Mouse (Mus musculus): Measurements from ENCODE around the gene Unc119. TPM values are rescaled to one million over a fixed set of nuclear protein-coding genes. Genes with fewer than 3 reads are reported as not detected.

Unc119 gene
- 39.9 and 46.1 TPM in 2 replicates for polyA plus RNA-seq (2014; fragmentation: Nextera tagmentation; extraction: Ambion mirVana)

- peaks cover 21% of the 10 kb centered on the region for H3K4me1 ChIP-seq (ENCODE audit: control insufficient read depth, insufficient read depth, low read length)
- DNase-seq (ENCODE audit: low spot score) (peak; percentile 91), ATAC-seq (ENCODE audit: low read depth) (peak; percentile 87)
- 1% methylated on average over 29 of the region's 66 CpGs for WGBS
- peaks cover 30% of the 10 kb centered on the region for H3K36me3 ChIP-seq (ENCODE audit: control insufficient read depth, insufficient read depth, low read length)
- peak within 1 kb of the TSS; percentile 84 for H3K4me3 ChIP-seq (ENCODE audit: low read depth, low read length)
- no peaks in the 10 kb centered on the region for H3K9me3 ChIP-seq (ENCODE audit: control insufficient read depth, low read length)
- peak within 1 kb of the TSS; percentile 82 for H3K27ac ChIP-seq (replicated peaks; ENCODE audit: low read depth, low read length)
- peak within 1 kb of the TSS; percentile 66 for H3K4me2 ChIP-seq (ENCODE audit: low read depth, low read length)
- no peaks in the 10 kb centered on the region for H3K27me3 ChIP-seq (replicated peaks; ENCODE audit: control insufficient read depth, insufficient read depth, low read length)
- H3K9ac ChIP-seq (ENCODE audit: low read depth, low read length) = peak within 1 kb of the TSS; percentile 86
Observed at GRCm38 (mm10) chr11:78343381-78344327, at the start of gene Unc119. TSS of gene Unc119 (plus strand) at chr11:78343482.

- no peak for ATAC-seq (ENCODE audit: low read depth)
- Histone ChIP-seq H3K4me2 (ENCODE audit: low read depth, low read length) (no peak overlapping the region), H3K4me3 (ENCODE audit: low read depth, low read length) (no peak overlapping the region), H3K27me3 (replicated peaks; ENCODE audit: control insufficient read depth, insufficient read depth, low read length) (no peaks in the 10 kb centered on the region), H3K27ac (replicated peaks; ENCODE audit: low read depth, low read length) (no peak overlapping the region), H3K36me3 (ENCODE audit: control insufficient read depth, insufficient read depth, low read length) (peaks cover 26% of the 10 kb centered on the region; the same call in 1 of the 2 replicates), H3K4me1 (ENCODE audit: control insufficient read depth, insufficient read depth, low read length) (no peaks in the 10 kb centered on the region), H3K9ac (ENCODE audit: low read depth, low read length) (no peak overlapping the region), H3K9me3 (ENCODE audit: control insufficient read depth, low read length) (no peaks in the 10 kb centered on the region)
- 95% methylated on average over 6 of the region's 6 CpGs for WGBS
- DNase-seq (ENCODE audit: low spot score) = no peak
Observed at GRCm38 (mm10) chr11:78294585-78294984, 48.7 kb upstream of the Unc119 start.

- peak overlapping the region; percentile 71 for H3K27ac ChIP-seq (replicated peaks; ENCODE audit: low read depth, low read length)
Observed at GRCm38 (mm10) chr11:78300917-78301316, 42.4 kb upstream of the Unc119 start.

GRCm38 (mm10) chr11:78301357-78302084 lies 41.8 kb upstream of the Unc119 start, which contains the start of gene Spag5:
TSS of gene Spag5 (plus strand) at chr11:78301529.
- H3K27ac ChIP-seq (replicated peaks; ENCODE audit: low read depth, low read length) = peak within 1 kb of the TSS; percentile 71
- WGBS = under 1% methylated on average over 31 of the region's 49 CpGs
- H3K4me3 ChIP-seq (ENCODE audit: low read depth, low read length) = peak within 1 kb of the TSS; percentile 74
- peak within 1 kb of the TSS; percentile 82 for H3K4me2 ChIP-seq (ENCODE audit: low read depth, low read length)
- H3K9me3 ChIP-seq (ENCODE audit: control insufficient read depth, low read length) = no peaks in the 10 kb centered on the region
- no peaks in the 10 kb centered on the region for H3K27me3 ChIP-seq (replicated peaks; ENCODE audit: control insufficient read depth, insufficient read depth, low read length)
- ATAC-seq (ENCODE audit: low read depth) (peak; percentile 100), DNase-seq (ENCODE audit: low spot score) (peak; percentile 96)
- H3K9ac ChIP-seq (ENCODE audit: low read depth, low read length) = peak within 1 kb of the TSS; percentile 72
- H3K4me1 ChIP-seq (ENCODE audit: control insufficient read depth, insufficient read depth, low read length) = peaks cover 8% of the 10 kb centered on the region; the same call in 1 of the 2 replicates
- H3K36me3 ChIP-seq (ENCODE audit: control insufficient read depth, insufficient read depth, low read length) = peaks cover 31% of the 10 kb centered on the region

More at GRCm38 (mm10) chr11:78300917-78301316, 42.4 kb upstream of the Unc119 start:
- ATAC-seq (ENCODE audit: low read depth) (peak; percentile 4; the same call in 1 of the 2 replicates), DNase-seq (ENCODE audit: low spot score) (no peak)
- Histone ChIP-seq H3K27me3 (replicated peaks; ENCODE audit: control insufficient read depth, insufficient read depth, low read length) (no peaks in the 10 kb centered on the region), H3K4me3 (ENCODE audit: low read depth, low read length) (peak overlapping the region; percentile 74), H3K9ac (ENCODE audit: low read depth, low read length) (peak overlapping the region; percentile 72), H3K36me3 (ENCODE audit: control insufficient read depth, insufficient read depth, low read length) (peaks cover 25% of the 10 kb centered on the region), H3K4me2 (ENCODE audit: low read depth, low read length) (peak overlapping the region; percentile 82), H3K9me3 (ENCODE audit: control insufficient read depth, low read length) (no peaks in the 10 kb centered on the region), H3K4me1 (ENCODE audit: control insufficient read depth, insufficient read depth, low read length) (peaks cover 8% of the 10 kb centered on the region; the same call in 1 of the 2 replicates)
- 60% methylated on average over 7 of the region's 7 CpGs for WGBS

GRCm38 (mm10) chr11:78305272-78305671 lies 38.0 kb upstream of the Unc119 start:
- Histone ChIP-seq H3K9me3 (ENCODE audit: control insufficient read depth, low read length) (no peaks in the 10 kb centered on the region), H3K4me3 (ENCODE audit: low read depth, low read length) (no peak overlapping the region), H3K36me3 (ENCODE audit: control insufficient read depth, insufficient read depth, low read length) (peaks cover 58% of the 10 kb centered on the region), H3K9ac (ENCODE audit: low read depth, low read length) (no peak overlapping the region), H3K27me3 (replicated peaks; ENCODE audit: control insufficient read depth, insufficient read depth, low read length) (no peaks in the 10 kb centered on the region), H3K4me1 (ENCODE audit: control insufficient read depth, insufficient read depth, low read length) (peaks cover 8% of the 10 kb centered on the region; the same call in 1 of the 2 replicates), H3K4me2 (ENCODE audit: low read depth, low read length) (no peak overlapping the region), H3K27ac (replicated peaks; ENCODE audit: low read depth, low read length) (no peak overlapping the region)
- WGBS = 86% methylated on average over 4 of the region's 4 CpGs
- DNase-seq (ENCODE audit: low spot score) (no peak), ATAC-seq (ENCODE audit: low read depth) (no peak)

GRCm38 (mm10) chr11:78310861-78311511 lies 32.3 kb upstream of the Unc119 start:
- Histone ChIP-seq H3K36me3 (ENCODE audit: control insufficient read depth, insufficient read depth, low read length) (peaks cover 73% of the 10 kb centered on the region), H3K4me2 (ENCODE audit: low read depth, low read length) (no peak overlapping the region), H3K4me1 (ENCODE audit: control insufficient read depth, insufficient read depth, low read length) (no peaks in the 10 kb centered on the region), H3K9me3 (ENCODE audit: control insufficient read depth, low read length) (no peaks in the 10 kb centered on the region), H3K27ac (replicated peaks; ENCODE audit: low read depth, low read length) (no peak overlapping the region), H3K4me3 (ENCODE audit: low read depth, low read length) (no peak overlapping the region), H3K9ac (ENCODE audit: low read depth, low read length) (no peak overlapping the region), H3K27me3 (replicated peaks; ENCODE audit: control insufficient read depth, insufficient read depth, low read length) (no peaks in the 10 kb centered on the region)
- no peak for DNase-seq (ENCODE audit: low spot score)
- 90% methylated on average over 8 of the region's 8 CpGs for WGBS
- no peak for ATAC-seq (ENCODE audit: low read depth)

- H3K4me1 ChIP-seq (ENCODE audit: control insufficient read depth, insufficient read depth, low read length) = no peaks in the 10 kb centered on the region
- H3K4me2 ChIP-seq (ENCODE audit: low read depth, low read length) = no peak overlapping the region
- 95% methylated on average over 2 of the region's 2 CpGs for WGBS
Observed at GRCm38 (mm10) chr11:78313662-78314061, 29.6 kb upstream of the Unc119 start.

GRCm38 (mm10) chr11:78318411-78318810 lies 24.9 kb upstream of the Unc119 start:
- no peaks in the 10 kb centered on the region for H3K9me3 ChIP-seq (ENCODE audit: control insufficient read depth, low read length)
- no peak overlapping the region for H3K4me2 ChIP-seq (ENCODE audit: low read depth, low read length)
- no peak overlapping the region for H3K27ac ChIP-seq (replicated peaks; ENCODE audit: low read depth, low read length)
- H3K9ac ChIP-seq (ENCODE audit: low read depth, low read length) = no peak overlapping the region
- whole genome bisulfite sequencing = 91% methylated on average over 2 of the region's 2 CpGs
- H3K36me3 ChIP-seq (ENCODE audit: control insufficient read depth, insufficient read depth, low read length) = peaks cover 77% of the 10 kb centered on the region
- ATAC-seq (ENCODE audit: low read depth) = no peak
- no peak overlapping the region for H3K4me3 ChIP-seq (ENCODE audit: low read depth, low read length)
- H3K4me1 ChIP-seq (ENCODE audit: control insufficient read depth, insufficient read depth, low read length) = peaks cover 9% of the 10 kb centered on the region
- no peak for DNase-seq (ENCODE audit: low spot score)
- H3K27me3 ChIP-seq (replicated peaks; ENCODE audit: control insufficient read depth, insufficient read depth, low read length) = no peaks in the 10 kb centered on the region

More at GRCm38 (mm10) chr11:78313662-78314061, 29.6 kb upstream of the Unc119 start:
- Histone ChIP-seq H3K36me3 (ENCODE audit: control insufficient read depth, insufficient read depth, low read length) (peaks cover 81% of the 10 kb centered on the region), H3K9me3 (ENCODE audit: control insufficient read depth, low read length) (no peaks in the 10 kb centered on the region), H3K27me3 (replicated peaks; ENCODE audit: control insufficient read depth, insufficient read depth, low read length) (no peaks in the 10 kb centered on the region), H3K27ac (replicated peaks; ENCODE audit: low read depth, low read length) (no peak overlapping the region), H3K4me3 (ENCODE audit: low read depth, low read length) (no peak overlapping the region), H3K9ac (ENCODE audit: low read depth, low read length) (no peak overlapping the region)
- no peak for ATAC-seq (ENCODE audit: low read depth)
- no peak for DNase-seq (ENCODE audit: low spot score)

Data from embryonic facial prominence, embryonic 14.5 days (tissue).